Mouse (Mus musculus): Measurements from ENCODE around the gene Utrn.

Utrn gene

DNA sequence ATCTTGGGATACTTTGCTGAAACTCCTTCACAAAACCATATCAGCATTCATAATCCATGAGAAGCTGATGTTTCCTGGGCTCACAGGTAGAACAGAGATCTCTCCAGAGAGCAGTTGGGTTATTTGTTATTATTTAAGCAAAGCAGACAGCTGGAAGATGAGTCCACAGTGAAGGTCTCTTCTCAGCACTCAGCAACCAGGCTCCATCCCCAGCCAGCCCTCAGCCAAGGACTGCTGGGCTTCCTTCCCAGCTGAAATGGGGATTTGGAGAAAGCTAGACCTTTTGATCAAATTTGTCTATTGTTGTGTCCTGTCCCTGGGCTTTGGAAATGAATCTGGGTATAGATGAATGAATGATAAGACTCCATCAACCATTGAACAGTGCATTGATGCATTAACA is 276.1 kb downstream of the Utrn start:
- DNase-seq (ENCODE audit: low spot score in 2 of 2) = no peak

DNA sequence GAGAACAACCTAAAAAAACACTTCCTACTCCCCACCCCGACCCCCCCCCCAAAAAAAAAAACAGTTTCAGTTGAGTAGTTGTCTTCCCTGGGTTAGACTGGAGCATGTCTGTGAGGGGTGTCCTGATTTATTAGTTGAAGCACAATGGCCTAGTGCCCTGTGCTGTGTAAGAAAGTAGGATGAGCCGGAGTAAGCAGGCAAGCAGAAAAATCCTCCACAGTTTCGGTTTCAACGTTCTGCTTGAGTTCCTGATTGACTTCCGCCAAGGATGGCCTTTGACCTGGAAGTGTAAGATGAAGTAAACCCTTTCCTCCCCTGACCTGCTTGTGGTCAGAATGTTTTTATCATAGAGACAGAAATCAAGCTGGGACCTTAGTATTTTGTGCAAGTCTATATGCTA is 277.2 kb downstream of the Utrn start:
- no peak for DNase-seq (ENCODE audit: low spot score in 2 of 2)

DNA sequence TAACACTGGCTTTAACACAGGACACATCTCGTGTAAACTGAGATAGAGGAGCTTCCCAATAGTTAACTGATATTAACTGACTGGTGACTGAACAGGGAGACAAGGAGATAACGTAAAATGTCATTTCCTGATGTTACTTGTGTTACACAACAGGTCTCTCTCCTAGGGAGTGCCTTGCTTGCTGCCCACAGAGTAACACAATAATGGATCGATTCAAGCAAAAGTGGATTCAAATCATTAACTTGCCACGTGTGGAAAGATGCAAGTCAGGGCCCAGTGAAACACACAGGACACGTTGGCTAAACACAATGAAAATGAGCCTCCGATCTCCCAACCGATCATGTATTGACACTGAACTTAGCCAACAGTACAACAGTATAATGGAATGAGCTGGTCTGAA is 281.1 kb downstream of the Utrn start:
- DNase-seq (ENCODE audit: low spot score in 2 of 2) = no peak

DNA sequence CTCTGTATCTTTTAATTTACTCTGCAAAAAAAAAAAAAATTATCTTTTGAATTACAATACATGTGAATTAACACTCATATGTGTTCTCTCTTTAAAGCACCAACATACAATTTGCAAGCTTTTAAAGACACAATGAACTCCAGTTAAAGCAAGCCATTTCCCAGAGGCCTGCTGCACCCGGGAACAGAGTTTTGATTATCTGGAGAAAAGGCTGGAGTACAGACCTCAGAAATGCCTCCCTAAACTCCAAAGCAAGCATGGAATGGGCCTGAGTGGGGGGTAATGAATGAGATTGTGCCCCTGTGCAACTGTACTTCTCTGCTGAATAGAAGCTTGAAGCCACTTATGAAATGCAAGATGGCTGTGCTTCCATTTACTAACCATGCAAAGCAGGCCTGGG is 281.8 kb downstream of the Utrn start:
- DNase-seq (ENCODE audit: low spot score in 2 of 2) = no peak

DNA sequence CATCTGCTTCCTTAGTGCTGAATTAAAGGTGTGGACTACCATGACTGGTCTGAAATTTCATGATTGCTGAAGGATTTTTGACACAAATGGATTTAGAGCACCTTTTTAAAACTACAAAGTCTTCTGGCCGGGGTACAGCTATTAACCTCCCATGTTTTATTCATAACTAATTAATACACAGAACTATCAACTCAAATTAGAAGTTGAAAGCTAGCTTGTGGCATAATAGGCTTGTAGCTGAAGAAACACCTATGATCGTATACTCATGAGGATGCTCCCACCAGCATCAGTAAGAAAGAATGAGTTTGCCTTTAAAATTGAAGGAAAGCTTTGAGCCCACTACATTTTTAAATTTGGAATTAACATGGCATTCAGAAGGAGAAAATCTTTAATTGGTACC is 282.3 kb downstream of the Utrn start:
- DNase-seq (ENCODE audit: low spot score in 2 of 2) = no peak

DNA sequence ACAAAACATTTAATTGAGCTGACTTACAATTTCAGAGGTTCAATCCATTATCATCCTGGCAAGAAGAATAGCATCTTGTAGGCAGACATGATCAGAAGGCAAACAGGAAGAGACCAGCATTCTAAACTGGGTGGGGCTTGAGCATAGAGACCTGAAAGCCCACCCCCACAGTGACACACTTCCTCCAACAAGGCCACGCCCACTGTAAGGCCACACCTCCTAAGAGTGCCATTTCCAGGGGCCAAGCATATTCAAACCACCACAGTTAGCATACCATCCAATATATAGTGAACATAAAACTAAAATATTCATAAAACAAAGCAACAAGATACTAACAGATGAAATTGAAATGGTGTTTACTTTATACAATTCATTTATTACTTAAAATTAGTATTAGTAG is 283.0 kb downstream of the Utrn start:
- no peak for DNase-seq (ENCODE audit: low spot score in 2 of 2)

DNA sequence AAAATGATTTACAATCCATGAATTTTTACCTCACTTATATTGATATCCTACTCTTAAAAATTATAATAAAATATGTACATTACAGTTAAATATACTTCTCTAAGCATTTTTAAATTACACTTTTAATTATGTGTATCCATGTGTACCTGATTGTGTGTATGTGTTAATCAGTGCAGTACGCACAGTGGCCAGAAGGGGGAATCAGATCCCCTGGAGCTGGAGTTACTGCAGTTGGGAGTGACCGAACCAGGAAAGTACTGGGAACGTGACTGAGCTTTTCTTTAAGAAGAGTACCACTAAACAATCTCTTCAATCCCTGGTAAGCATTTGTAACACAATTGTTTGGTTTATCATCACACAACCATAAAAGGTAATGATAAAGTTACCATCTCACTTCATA is 285.7 kb downstream of the Utrn start:
- no peak for DNase-seq (ENCODE audit: low spot score in 2 of 2)

DNA sequence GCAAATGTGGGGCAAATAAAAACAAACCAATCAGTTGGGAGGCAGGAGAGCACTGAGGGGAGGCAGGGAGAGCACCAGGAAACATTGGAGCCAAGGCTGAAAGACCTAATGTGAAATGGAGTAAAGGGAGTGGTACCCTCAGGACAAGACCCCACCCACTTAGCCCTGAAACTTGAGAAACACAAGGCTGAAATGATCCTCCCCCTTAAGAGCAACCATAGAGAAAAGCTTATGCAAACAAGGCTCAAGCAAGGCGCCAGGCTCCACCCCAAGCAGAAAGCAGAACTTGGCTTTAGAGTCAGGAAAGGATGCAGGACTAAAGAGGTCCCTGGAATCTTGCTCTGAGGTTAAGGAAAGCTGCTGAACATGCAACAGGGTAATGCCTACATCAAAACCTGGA is 290.1 kb downstream of the Utrn start:
- no peak for DNase-seq (ENCODE audit: low spot score in 2 of 2)

DNA sequence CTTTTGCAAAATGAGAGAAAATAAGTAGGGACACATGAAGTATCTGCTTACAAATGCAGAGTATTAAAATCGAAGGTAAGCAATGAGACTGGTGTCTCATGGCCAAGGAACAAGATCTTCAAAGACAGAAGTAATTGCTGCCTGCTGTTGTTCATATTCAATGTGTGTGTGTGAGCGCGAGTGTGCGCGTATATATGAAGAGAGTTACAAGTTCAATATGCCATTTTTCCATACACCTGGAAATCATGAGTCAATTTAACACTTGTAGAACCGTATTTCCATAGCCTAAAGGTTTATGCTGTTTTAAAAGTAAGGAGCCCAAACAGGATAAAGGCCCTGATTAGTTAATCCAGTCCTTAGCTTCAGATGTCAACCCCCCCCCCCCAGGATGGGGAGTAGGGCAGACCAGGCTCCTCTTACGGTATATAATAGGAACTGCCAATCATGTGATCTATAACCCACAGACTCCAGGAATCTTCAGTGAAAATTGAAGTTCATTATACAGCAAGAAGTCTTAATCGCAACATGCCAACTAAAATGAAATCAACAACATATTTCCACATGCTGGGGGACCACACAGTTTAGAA is 293.2 kb downstream of the Utrn start:
- no peak for DNase-seq (ENCODE audit: low spot score in 2 of 2)

DNA sequence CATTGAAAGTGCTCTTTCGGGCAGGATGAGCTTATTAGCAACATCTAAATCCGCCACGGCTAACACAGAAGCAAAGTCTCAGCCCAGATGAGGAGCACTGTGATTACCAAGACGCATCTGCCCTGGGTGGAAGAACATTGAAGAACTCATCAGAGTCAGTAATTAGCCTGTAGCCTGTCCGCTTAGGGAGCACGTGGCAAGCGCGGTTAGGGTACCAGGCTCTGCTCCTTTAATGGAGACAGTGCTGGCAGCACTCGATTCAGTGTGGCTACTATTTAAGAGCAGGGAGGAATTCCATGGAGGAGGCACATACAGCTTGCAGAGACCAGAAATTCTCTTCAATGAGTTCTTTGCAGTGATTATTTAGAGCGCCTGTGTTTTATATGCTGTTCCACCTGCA is 294.4 kb downstream of the Utrn start:
- DNase-seq (ENCODE audit: low spot score in 2 of 2) = peak in 1 of 2 experiments; percentile 21

DNA sequence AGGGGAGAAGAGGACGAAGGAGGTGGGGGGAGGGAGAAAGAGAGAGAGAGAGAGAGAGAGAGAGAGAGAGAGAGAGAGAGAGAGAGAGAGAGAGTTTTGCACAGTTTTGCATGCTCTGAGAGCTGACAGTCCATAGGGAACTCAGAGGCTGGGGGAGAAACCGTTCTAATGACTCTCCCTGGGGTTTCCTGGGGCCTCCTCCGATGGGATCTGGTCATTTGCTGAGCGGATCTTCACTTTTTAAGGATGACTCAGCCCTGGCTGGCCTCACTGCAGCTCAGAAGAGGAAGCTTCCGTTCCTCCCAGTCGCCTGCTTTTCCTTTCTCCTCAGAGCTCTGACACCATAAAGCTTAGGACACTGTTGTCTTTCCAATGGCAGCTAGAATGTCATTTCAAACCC is 295.6 kb downstream of the Utrn start:
- no peak for DNase-seq (ENCODE audit: low spot score in 2 of 2)

DNA sequence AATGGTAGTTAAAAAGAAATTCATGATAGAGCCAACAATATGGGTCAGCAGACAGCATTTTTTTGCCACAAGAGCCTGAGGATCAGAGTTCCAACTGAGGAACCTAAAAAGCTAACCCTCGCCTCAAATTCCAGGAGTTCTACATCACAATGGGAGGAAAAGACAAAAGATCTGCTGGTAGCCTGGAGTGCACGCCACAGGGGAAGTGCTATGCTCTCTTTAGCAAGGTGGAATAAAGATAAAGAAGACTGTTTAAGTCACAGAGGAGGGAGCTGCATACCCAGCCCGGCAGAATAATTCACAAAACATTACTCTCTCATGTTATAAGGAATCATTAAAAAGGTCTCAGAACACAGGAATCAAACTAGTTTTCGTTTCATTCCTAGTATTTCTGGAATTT is 296.4 kb downstream of the Utrn start:
- DNase-seq (ENCODE audit: low spot score in 2 of 2) = no peak

DNA sequence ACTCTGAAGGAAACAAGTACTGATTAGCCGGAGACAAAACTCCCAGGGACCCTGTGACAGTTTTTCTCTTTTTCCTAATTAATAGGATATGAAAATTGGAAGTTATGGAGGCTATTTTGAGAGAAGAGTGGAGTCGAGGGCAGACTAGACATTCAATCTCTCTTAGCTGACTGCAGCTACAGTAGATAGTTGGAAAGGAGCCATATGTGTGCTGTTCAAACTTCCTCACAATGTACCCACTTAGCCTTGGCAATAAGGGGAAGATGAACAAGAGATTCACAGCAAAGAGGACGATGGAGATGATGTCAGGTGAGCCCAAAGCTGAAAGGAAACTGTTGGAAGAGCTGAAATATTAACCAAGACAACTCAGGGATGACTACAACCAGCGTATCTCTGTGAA is 304.7 kb downstream of the Utrn start:
- DNase-seq (ENCODE audit: low spot score in 2 of 2) = no peak

DNA sequence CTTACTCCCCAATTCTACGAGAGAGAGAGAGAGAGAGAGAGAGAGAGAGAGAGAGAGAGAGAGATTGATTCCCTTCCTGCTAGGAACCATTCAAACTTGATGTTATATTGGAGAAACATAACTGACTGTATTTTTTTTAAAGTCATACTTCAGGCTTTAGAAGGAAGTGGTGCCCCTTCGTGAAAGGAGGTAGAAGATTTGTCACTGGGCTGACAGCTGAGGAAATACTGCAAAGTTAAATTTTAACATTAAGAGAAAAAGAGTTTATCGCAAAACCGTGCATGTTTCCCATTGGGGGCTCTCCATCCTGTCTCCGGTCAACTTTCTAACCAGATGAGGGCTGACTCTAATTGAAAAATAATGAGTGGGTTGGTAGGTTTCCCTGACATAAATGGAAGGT is 310.4 kb downstream of the Utrn start:
- DNase-seq (ENCODE audit: low spot score in 2 of 2) = no peak

DNA sequence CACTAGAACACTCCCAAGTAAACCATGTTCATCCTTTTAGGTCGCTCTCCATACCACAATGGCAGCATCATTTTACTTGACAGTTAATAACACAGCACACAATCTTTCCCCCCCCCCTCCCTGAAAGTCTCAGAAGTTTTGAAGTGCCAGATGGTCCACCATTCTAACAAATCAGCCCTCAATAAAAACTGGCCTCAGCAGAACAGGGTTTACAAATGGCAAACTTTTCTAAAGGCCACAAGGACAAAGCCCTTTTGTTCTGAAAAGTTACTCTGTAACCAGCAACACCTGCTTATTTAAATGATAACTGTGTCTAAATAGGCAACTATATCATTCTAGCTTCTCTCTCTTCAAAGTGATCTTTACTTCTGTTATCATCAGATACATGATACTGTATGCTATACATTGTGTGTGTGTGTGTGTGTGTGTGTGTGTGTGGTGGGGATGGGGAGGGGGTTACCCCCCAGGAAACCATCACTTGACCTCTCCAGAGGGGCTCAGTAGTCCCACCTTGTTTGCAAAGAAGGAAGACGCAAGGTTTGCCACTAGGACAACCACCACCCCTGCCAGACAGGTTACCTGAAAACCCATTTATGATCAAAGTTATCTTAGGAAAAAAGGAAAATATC is 315.0 kb downstream of the Utrn start:
- DNase-seq (ENCODE audit: low spot score in 2 of 2) = no peak

DNA sequence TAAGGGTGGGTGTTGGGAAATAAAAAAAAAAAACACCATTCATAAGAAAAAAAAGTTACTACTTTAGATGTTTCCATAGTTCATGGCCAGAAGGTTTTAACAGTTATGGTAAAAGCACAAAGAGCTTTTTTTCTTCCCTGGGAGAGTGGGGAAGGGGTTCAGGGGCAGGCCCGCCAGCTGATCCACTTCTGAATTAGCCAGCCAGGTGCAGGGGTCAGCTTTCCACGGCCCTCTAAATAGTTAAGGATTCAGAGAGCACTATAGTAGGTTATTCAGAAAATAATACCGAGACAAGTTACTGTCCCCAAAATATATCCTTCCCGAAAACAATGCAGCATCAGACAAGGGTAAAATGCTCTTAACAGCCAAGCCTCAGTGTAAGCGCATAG is 316.3 kb downstream of the Utrn start:
- DNase-seq (ENCODE audit: low spot score in 2 of 2) = no peak

DNA sequence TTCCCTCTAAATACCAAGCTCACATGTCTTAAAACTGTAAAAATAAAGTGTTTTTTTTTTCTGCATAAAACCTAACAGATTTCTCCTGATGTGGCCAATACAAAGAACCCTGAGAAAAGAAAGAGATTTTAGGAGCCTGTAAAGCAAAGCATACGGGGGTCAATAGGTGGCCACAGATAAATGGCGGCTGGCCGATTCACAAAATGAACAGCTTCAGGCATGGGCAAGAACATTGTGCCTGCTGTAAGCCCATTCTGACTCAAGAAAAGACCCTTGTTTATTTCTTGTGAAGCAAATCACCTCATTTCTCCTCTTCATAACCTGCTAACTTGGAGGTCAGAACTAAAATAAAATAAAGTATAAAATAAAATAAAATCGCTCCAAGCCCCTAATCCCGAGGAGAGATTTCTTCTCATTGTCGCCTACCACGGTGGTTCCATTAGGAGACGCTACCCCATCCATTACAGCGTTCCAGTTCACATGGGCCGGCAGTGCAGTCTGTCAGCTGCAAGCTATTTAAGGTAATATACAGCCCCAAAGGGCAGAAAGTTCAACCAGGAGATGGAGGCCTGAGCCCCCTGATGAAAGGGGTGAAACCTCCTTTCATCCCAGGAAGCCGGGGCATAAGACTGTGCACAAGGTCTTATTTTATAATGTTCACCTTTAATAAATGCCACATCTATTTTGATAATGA is 316.8 kb downstream of the Utrn start:
- no peak for DNase-seq (ENCODE audit: low spot score in 2 of 2)

DNA sequence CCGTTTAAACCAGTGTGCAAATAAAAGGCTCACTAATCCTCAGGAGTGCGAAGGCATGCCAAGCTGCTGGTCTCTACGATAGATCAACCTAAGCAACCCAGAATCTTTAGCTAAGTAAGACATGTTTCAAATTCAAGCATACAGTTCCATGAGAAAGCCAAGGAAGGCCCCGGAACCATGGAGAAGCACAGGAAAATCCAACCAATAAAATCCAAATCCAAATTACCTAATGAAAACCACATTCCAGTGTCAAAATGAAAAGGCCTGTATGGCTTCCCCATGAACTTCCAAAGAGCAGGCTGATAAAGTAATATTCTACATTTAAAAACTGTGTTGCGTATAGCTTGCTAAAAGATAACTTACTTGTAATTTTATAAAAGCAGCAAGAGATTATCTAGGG is 317.4 kb downstream of the Utrn start:
- DNase-seq (ENCODE audit: low spot score in 2 of 2) = no peak

DNA sequence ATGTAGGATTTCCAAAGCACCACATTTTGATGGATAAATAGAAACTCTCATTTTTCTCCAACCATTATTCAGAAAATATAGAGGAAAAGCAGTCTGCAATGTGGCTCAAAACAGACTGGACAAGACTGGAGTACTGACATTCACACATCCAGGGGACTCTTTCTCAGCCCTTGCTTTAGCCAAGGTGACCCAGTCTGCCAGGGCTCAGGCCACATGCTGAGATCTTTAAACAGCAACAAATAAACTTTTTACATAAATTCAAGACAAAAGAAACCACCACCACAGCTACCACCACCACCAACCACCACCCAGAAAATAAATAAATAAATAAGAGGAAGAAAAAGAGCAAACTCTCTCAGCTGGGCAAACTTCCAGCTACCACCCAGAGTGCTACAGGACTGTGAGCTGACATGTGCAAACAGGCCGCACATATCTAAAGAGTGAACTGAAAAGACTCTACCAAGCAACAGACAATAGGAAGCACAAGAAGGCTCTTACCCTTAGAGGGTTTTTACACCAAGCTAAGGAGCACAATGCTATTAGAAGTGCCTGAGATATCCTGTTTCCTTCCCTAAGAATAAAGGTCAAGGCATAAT is 319.1 kb downstream of the Utrn start:
- no peak for DNase-seq (ENCODE audit: low spot score in 2 of 2)

DNA sequence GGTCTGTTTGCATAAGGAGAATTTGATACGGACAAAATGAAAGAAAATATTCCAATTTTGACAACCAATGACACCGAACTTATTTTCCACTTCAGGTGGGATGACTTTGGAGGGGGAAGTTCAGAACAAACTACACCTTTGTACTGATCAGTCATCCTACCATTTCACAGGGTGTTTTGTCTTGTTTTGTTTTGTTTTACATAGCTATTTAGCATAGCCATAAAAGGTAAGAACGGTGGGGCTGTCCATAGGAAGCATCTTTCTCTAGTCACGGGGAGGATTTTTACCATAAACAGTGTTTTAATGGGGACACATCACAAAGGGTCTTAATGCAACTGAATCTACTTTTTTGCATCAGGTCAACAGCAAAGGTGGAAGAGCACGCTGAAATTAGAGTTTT is 319.9 kb downstream of the Utrn start:
- no peak for DNase-seq (ENCODE audit: low spot score in 2 of 2)

DNA sequence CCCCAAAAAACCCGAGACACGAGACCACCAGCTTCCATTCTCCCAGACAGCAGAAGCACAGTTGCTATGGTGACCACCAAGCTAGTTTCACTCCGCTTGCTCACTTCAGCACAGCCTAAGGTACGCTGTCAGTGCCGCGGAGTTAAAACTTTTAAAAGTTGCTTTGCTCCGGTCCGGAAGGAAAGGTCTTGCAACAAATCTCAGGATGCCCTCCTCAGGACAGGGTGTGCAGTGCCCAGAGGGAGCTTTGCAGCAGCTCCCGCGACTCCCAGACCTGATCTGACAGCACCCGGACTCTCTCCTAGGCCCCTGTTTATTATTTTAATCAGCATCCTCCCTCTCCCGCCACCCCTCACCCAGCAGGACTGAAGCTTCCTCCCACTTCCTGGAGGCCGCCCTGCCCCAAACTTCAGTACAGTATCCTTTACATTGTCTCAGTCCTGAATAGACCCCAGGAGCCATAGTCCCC is 320.5 kb downstream of the Utrn start:
- peak in 1 of 2 experiments; percentile 12 for DNase-seq (ENCODE audit: low spot score in 2 of 2)

DNA sequence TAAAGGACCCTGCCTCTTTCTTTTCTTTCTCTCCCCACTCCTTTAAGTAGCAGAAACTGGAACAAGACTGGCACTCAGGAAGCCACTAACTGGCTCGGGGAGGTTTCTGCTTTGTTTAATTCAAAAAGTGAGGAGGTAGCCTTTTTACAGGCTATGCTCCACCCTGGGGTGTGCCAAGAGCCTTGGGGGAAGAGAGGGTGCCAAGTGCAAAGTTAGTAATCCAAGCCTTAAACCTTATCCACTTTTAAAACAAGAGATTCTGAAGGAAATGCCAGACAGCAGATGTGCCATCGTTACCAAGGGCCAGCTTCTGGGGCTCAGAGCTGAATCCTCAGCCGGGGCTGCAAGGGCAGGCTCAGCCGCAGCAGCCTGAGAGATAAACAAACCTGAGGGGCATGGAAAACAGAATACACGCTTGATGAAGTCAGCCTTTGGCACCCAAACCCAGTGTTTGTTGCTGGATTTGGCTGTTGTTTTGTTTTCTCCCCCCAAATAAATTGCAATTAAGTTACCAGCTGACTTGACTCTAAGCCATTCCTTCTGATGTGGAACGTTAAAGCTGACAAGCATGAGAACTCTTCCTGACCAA is 322.0 kb downstream of the Utrn start:
- DNase-seq (ENCODE audit: low spot score in 2 of 2) = no peak

DNA sequence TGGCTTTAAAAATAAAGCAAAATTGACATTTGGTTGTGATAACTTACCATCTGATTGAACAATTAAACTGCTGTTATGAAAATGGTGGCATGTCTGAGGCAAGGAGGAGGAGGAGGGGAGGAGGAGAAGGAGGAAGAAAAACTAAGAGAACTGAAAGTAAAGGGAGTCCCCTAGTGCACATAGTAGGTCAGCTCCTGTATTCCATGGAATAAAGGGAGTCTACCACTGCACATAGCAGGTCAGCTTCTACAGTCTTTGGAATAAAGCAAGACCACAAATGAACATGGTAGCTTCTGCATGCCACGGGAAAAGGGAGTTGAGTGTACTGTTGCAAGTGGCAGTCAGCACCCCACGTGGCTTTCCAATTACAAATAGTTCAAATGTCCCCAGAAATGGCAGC is 323.7 kb downstream of the Utrn start:
- DNase-seq (ENCODE audit: low spot score in 2 of 2) = no peak

Measured in right cerebral cortex, adult 2 months (tissue).